Mouse (Mus musculus) forebrain, embryonic 14.5 days (tissue): ENCODE results near the gene Ndufa5. TPM values are rescaled to one million over a fixed set of nuclear protein-coding genes. Genes with fewer than 3 reads are reported as not detected.

Experiments
- ATAC-seq: fragments of 200-750 bp; cut with Nextera tagmentation; 2 replicates; pipeline ENCODE4 v1.8.0; 2017; ENCODE audit warnings: mild to moderate bottlenecking, moderate library complexity
- DNase-seq: peaks from one replicate; pipeline ENCODE4 v3.0.0-alpha.2; 2015; ENCODE audit warnings: low spot score
- H3K27ac ChIP-seq: fragments of 300-500 bp; sonication (generic); 2 replicates; pipeline ENCODE4 v1.5.1; 2014; ENCODE audit warnings: low read depth, mild to moderate bottlenecking, control low read depth, low read length, moderate library complexity
- H3K27me3 ChIP-seq: fragments of 300-500 bp; sonication (generic); replicated peaks from 2 replicates; pipeline ENCODE4 v1.6.1; 2014; ENCODE audit warnings: low read length, control low read depth, mixed read lengths; ENCODE audit not compliant: control insufficient read depth, insufficient read depth
- H3K36me3 ChIP-seq: fragments of 300-500 bp; sonication (generic); 2 replicates; pipeline ENCODE4 v1.6.1; 2014; ENCODE audit warnings: low read length, control low read depth; ENCODE audit not compliant: control insufficient read depth, insufficient read depth
- H3K4me1 ChIP-seq: fragments of 300-500 bp; sonication (generic); 2 replicates; pipeline ENCODE4 v1.6.1; 2014; ENCODE audit warnings: antibody characterized with exemption, low read length, control low read depth; ENCODE audit not compliant: control insufficient read depth, insufficient read depth
- H3K4me2 ChIP-seq: fragments of 300-500 bp; sonication (generic); 2 replicates; pipeline ENCODE4 v1.6.1; 2014; ENCODE audit warnings: mild to moderate bottlenecking, control low read depth, low read length
- H3K4me3 ChIP-seq: fragments of 300-500 bp; sonication (generic); 2 replicates; pipeline ENCODE4 v1.5.1; 2014; ENCODE audit warnings: low read depth, low read length, control low read depth
- H3K9ac ChIP-seq: fragments of 300-500 bp; sonication (generic); 2 replicates; pipeline ENCODE4 v1.6.1; 2014; ENCODE audit warnings: mild to moderate bottlenecking, low read length, control low read depth, moderate library complexity
- H3K9me3 ChIP-seq: fragments of 300-500 bp; sonication (generic); replicated peaks from 2 replicates; pipeline ENCODE4 v1.6.1; 2016; ENCODE audit warnings: low read length, control low read depth, mixed read lengths; ENCODE audit not compliant: control insufficient read depth
- WGBS: fragments of 180-500 bp; shearing (Covaris S2); extraction: QIAGEN DNeasy Blood & Tissue Kit; methylation state at CpG from one replicate; pipeline ENCODE4 v1.1.7; 2014; 5-methylcytosine and 5-hydroxymethylcytosine counted together
- polyA plus RNA-seq: library from polyadenylated mRNA; unstranded; fragments of >200 nt; fragmentation: Nextera tagmentation; extraction: Ambion mirVana; gene quantifications from 2 replicates; pipeline ENCODE4 v1.2.1, GENCODE M21; 2014

The Ndufa5 gene
- polyA plus RNA-seq, 1 experiment from 2014 or later = 346 TPM

GRCm38 (mm10) chr6:24555488-24555887 lies 27.7 kb upstream of the Ndufa5 start:
- Histone ChIP-seq H3K9ac (no peak overlapping the region), H3K4me1 (no peaks in the 10 kb centered on the region), H3K27me3 (no peaks in the 10 kb centered on the region), H3K4me2 (no peak overlapping the region), H3K27ac (no peak overlapping the region), H3K9me3 (no peaks in the 10 kb centered on the region), H3K36me3 (no peaks in the 10 kb centered on the region), H3K4me3 (no peak overlapping the region)
- no peak for DNase-seq
- WGBS = 85% methylated on average over 2 of the region's 2 CpGs
- no peak for ATAC-seq

GRCm38 (mm10) chr6:24554427-24555086 lies 26.7 kb upstream of the Ndufa5 start:
- Histone ChIP-seq H3K4me3 (no peak overlapping the region), H3K4me1 (no peaks in the 10 kb centered on the region), H3K27me3 (no peaks in the 10 kb centered on the region), H3K27ac (no peak overlapping the region), H3K9me3 (no peaks in the 10 kb centered on the region), H3K4me2 (no peak overlapping the region), H3K9ac (no peak overlapping the region), H3K36me3 (no peaks in the 10 kb centered on the region)
- 83% methylated on average over 11 of the region's 11 CpGs for WGBS
- DNase-seq = no peak
- ATAC-seq = no peak

- H3K36me3 ChIP-seq = no peaks in the 10 kb centered on the region
- no peaks in the 10 kb centered on the region for H3K27me3 ChIP-seq
- DNase-seq = no peak
- H3K9ac ChIP-seq = no peak overlapping the region
- ATAC-seq = no peak
- no peak overlapping the region for H3K4me2 ChIP-seq
- 86% methylated on average over 7 of the region's 7 CpGs for WGBS
- no peak overlapping the region for H3K27ac ChIP-seq
- H3K4me3 ChIP-seq = no peak overlapping the region
- no peaks in the 10 kb centered on the region for H3K4me1 ChIP-seq
- no peaks in the 10 kb centered on the region for H3K9me3 ChIP-seq
These were observed 24.2 kb upstream of the Ndufa5 start for GRCm38 (mm10) chr6:24552046-24552445.

- Histone ChIP-seq H3K4me1 (no peaks in the 10 kb centered on the region), H3K27ac (no peak overlapping the region), H3K9me3 (no peaks in the 10 kb centered on the region), H3K27me3 (no peaks in the 10 kb centered on the region), H3K9ac (no peak overlapping the region), H3K36me3 (no peaks in the 10 kb centered on the region), H3K4me2 (no peak overlapping the region), H3K4me3 (no peak overlapping the region)
- 95% methylated on average over 2 of the region's 2 CpGs for WGBS
- ATAC-seq (no peak), DNase-seq (no peak)
These were observed 22.0 kb upstream of the Ndufa5 start for GRCm38 (mm10) chr6:24549801-24550200.

- Histone ChIP-seq H3K4me3 (no peak overlapping the region), H3K4me1 (no peaks in the 10 kb centered on the region), H3K4me2 (no peak overlapping the region), H3K27ac (no peak overlapping the region), H3K27me3 (no peaks in the 10 kb centered on the region), H3K36me3 (no peaks in the 10 kb centered on the region), H3K9me3 (no peaks in the 10 kb centered on the region), H3K9ac (no peak overlapping the region)
- ATAC-seq = no peak
- DNase-seq = no peak
- WGBS = 91% methylated on average over 1 of the region's 1 CpGs
These were observed 19.1 kb upstream of the Ndufa5 start for GRCm38 (mm10) chr6:24546716-24547420.

- Histone ChIP-seq H3K4me1 (no peaks in the 10 kb centered on the region), H3K36me3 (no peaks in the 10 kb centered on the region), H3K9me3 (no peaks in the 10 kb centered on the region), H3K27me3 (no peaks in the 10 kb centered on the region), H3K4me2 (no peak overlapping the region), H3K9ac (no peak overlapping the region), H3K4me3 (no peak overlapping the region), H3K27ac (no peak overlapping the region)
- DNase-seq = no peak
- 77% methylated on average over 6 of the region's 6 CpGs for WGBS
- ATAC-seq = no peak
These were observed 15.3 kb upstream of the Ndufa5 start for GRCm38 (mm10) chr6:24543119-24543591.

- ATAC-seq (no peak), DNase-seq (no peak)
- H3K9ac ChIP-seq = no peak overlapping the region
- no peak overlapping the region for H3K4me2 ChIP-seq
- no peaks in the 10 kb centered on the region for H3K9me3 ChIP-seq
- H3K36me3 ChIP-seq = no peaks in the 10 kb centered on the region
- no peaks in the 10 kb centered on the region for H3K27me3 ChIP-seq
- no peak overlapping the region for H3K27ac ChIP-seq
- no peak overlapping the region for H3K4me3 ChIP-seq
- H3K4me1 ChIP-seq = no peaks in the 10 kb centered on the region
These were observed 14.6 kb upstream of the Ndufa5 start for GRCm38 (mm10) chr6:24542393-24542792.

GRCm38 (mm10) chr6:24540106-24540505 lies 12.3 kb upstream of the Ndufa5 start:
- H3K4me1 ChIP-seq = no peaks in the 10 kb centered on the region
- ATAC-seq = no peak
- H3K36me3 ChIP-seq = no peaks in the 10 kb centered on the region
- H3K9ac ChIP-seq = no peak overlapping the region
- H3K4me3 ChIP-seq = no peak overlapping the region
- DNase-seq = no peak
- H3K27ac ChIP-seq = no peak overlapping the region
- 82% methylated on average over 4 of the region's 4 CpGs for WGBS
- no peaks in the 10 kb centered on the region for H3K27me3 ChIP-seq
- no peak overlapping the region for H3K4me2 ChIP-seq
- H3K9me3 ChIP-seq = no peaks in the 10 kb centered on the region

GRCm38 (mm10) chr6:24538435-24538834 lies 10.6 kb upstream of the Ndufa5 start:
- 82% methylated on average over 3 of the region's 3 CpGs for WGBS
- Histone ChIP-seq H3K27ac (no peak overlapping the region), H3K36me3 (no peaks in the 10 kb centered on the region), H3K9ac (no peak overlapping the region), H3K27me3 (no peaks in the 10 kb centered on the region), H3K4me3 (no peak overlapping the region), H3K9me3 (no peaks in the 10 kb centered on the region), H3K4me2 (no peak overlapping the region), H3K4me1 (no peaks in the 10 kb centered on the region)
- ATAC-seq = 0 out of 2 replicates have a peak, but pooled peaks have one; percentile 12
- peak; percentile 23 for DNase-seq
